Mouse (Mus musculus) heart, adult 2 months (tissue): ENCODE data around the gene Cpsf6. TPM values are rescaled to one million over a fixed set of nuclear protein-coding genes. Genes with fewer than 3 reads are reported as not detected.

ENCODE experiments used
- DNase-seq, 2 experiments: peaks; one replicate each; pipeline ENCODE4 v3.0.0; 2021
- H3K27ac ChIP-seq: fragments of 200-600 bp; 2 replicates; pipeline ENCODE4 v1.8.1; 2022
- H3K27me3 ChIP-seq: fragments of 200-500 bp; 2 replicates; pipeline ENCODE4 v1.6.1; 2012; ENCODE audit warnings: mild to moderate bottlenecking, low read length, inconsistent platforms, mixed read lengths; ENCODE audit not compliant: control insufficient read depth, insufficient read depth
- H3K36me3 ChIP-seq: fragments of 200-500 bp; 2 replicates; pipeline ENCODE4 v1.6.1; 2012; ENCODE audit warnings: low read length, inconsistent platforms; ENCODE audit not compliant: control insufficient read depth, insufficient read depth
- H3K4me1 ChIP-seq: fragments of 200-500 bp; 2 replicates; pipeline ENCODE4 v1.6.1; 2011; ENCODE audit warnings: low read length; ENCODE audit not compliant: control insufficient read depth, insufficient read depth
- H3K4me3 ChIP-seq: fragments of 200-600 bp; 2 replicates; pipeline ENCODE4 v1.8.1; 2022
- H3K79me2 ChIP-seq: fragments of 200-500 bp; replicated peaks from 2 replicates; pipeline ENCODE4 v1.6.1; 2012; ENCODE audit warnings: mild to moderate bottlenecking, inconsistent platforms, low read length, moderate library complexity, mixed read lengths; ENCODE audit not compliant: control insufficient read depth, insufficient read depth
- H3K9ac ChIP-seq: fragments of 200-500 bp; 2 replicates; pipeline ENCODE4 v1.6.1; 2012; ENCODE audit warnings: low read depth, mild to moderate bottlenecking, control low read depth, inconsistent platforms, low read length, mixed read lengths
- CTCF ChIP-seq: fragments of 200-600 bp; IDR thresholded peaks from 2 replicates; pipeline ENCODE4 v1.8.1; 2022; ENCODE audit warnings: antibody characterized with exemption, mild to moderate bottlenecking, moderate library complexity
- EP300 ChIP-seq: fragments of 200-500 bp; IDR thresholded peaks from 2 replicates; pipeline ENCODE4 v1.6.1; 2011; ENCODE audit warnings: low read depth, low read length, control low read depth; ENCODE audit not compliant: insufficient read depth
- POLR2A ChIP-seq: fragments of 200-500 bp; IDR thresholded peaks from 2 replicates; pipeline ENCODE4 v1.6.1; 2011; ENCODE audit warnings: mild to moderate bottlenecking, low read depth, low read length, control low read depth; ENCODE audit not compliant: insufficient read depth
- WGBS: fragments of 180-500 bp; shearing (Covaris S2); methylation state at CpG from one replicate; pipeline ENCODE4 v1.1.7; 2018; 5-methylcytosine and 5-hydroxymethylcytosine counted together
- intact Hi-C: fragments of 180-260 bp; cut with DNase I; formaldehyde crosslinking; loops from one replicate; pipeline ENCODE4 v1.15.1; 2025
- polyA plus RNA-seq: library from polyadenylated mRNA; depleted of rRNA; stranded (reverse); fragments of >200 nt; gene quantifications from 2 replicates; pipeline ENCODE4 v1.2.3, GENCODE M21; 2012
- total RNA-seq, 2 experiments: library from RNA; stranded (reverse); gene quantifications; 2 replicates each; pipeline ENCODE4 v1.2.3; 2021

The Cpsf6 gene
- total and polyA plus RNA-seq, 3 experiments, result 20.3 to 35.5 (median 30.9) TPM

DNA sequence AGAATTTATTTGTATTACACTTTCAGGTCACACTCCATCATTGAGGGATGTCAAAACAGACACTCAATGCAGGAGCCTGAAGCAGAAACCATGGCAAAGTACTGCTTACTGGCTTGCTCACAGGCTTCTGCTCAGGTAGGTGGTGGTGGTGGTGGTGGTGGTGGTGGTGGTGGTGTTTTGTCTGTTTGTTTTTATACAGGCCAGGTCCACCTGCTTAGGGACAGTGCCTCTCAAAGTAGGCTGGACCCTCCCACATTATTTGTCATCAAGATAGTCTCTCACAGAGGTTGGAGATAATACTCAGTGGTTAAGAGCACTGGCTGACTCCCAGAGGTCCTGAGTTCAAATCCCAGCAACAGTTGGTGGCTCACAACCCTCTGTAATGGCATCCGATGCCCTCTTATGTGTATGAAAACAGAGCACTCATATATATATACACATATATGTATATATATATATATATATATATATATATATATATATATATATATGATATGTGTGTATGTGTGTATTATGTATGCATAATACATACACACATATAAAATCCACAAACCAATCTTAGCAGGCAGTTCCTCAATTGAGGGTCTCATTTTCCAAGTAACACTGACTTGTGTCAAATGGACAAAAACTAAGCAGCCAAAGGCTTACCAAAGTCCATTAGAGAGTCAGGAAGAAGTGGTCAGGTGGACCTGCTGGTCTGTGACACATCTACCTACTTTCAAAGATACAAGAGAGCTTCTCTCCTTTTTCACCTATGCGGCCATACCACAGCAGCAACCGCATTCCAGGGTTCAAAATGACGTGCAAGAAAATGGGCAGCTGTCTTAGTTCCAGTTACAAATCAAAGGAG, 1.1 kb upstream of the Cpsf6 start:
- no peaks in the 10 kb centered on the region for H3K36me3 ChIP-seq
- no peak overlapping the region for H3K4me3 ChIP-seq
- intact Hi-C loops, result no loop called here
- no peaks in the 10 kb centered on the region for H3K27me3 ChIP-seq
- H3K4me1 ChIP-seq, result no peaks in the 10 kb centered on the region
- TF ChIP-seq POLR2A, result no peak
- no peak for TF ChIP-seq CTCF
- TF ChIP-seq EP300, result no peak
- no peak for DNase-seq
- no peak overlapping the region for H3K27ac ChIP-seq
- WGBS, result 97% methylated on average over 4 of the region's 4 CpGs
- no peak overlapping the region for H3K9ac ChIP-seq
- H3K79me2 ChIP-seq, result no peaks in the 10 kb centered on the region

DNA sequence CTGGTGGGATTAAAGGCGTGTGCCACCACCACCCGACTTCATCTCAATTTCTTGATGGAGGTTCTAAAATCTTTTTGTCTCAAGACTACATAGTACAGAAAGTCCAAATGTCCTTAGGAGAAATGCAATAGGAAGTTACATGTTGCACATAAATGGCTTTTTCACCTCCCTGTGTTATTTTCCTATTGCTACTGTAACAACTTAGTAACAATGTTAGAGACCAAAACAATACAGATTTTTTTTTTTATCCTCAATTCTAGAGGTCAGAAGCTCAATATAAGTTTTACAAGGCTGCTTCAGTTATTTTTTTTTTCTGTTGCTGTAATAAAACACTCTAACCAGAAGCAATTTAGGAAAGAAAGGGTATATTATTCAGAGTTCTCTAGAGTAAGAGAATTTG, 374 bp downstream of the Cpsf6 start:
- Histone ChIP-seq H3K27ac (no peak overlapping the region), H3K9ac (no peak overlapping the region), H3K4me1 (no peaks in the 10 kb centered on the region; the same call in 1 of the 2 replicates), H3K36me3 (peaks cover 2% of the 10 kb centered on the region; the same call in 1 of the 2 replicates), H3K27me3 (no peaks in the 10 kb centered on the region), H3K4me3 (no peak overlapping the region), H3K79me2 (no peaks in the 10 kb centered on the region; the same call in 1 of the 2 replicates)
- 95% methylated on average over 2 of the region's 2 CpGs for WGBS
- intact Hi-C loops, result loop anchor here (5.0 to 10.0 kb wide), 2 partner anchors 295 to 663 kb away; no protein-coding TSS in a partner anchor
- TF ChIP-seq CTCF (no peak), POLR2A (no peak), EP300 (no peak)
- DNase-seq, result no peak

DNA sequence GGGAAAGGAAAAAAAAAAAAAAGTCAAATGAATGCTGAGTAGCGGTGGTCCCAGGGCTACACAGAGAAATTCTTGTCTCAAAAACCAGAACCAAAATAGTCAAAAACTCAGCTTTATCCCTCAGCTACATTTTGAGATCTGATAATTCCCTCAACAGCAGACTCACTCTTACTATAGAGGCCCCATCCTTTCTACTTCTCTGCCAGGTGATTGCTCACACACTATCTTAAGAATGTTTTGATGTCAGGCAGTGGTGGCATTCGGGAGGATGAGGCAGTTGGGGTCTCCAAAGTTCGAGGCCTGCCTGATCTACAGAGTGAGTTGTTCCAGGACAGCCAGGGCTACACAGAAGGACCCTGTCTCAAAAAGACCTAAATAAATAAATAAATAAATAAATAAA, 1.2 kb downstream of the Cpsf6 start:
- Histone ChIP-seq H3K4me1 (peaks cover 2% of the 10 kb centered on the region; the same call in 1 of the 2 replicates), H3K36me3 (peaks cover 2% of the 10 kb centered on the region; the same call in 1 of the 2 replicates), H3K27me3 (no peaks in the 10 kb centered on the region), H3K9ac (no peak overlapping the region), H3K27ac (no peak overlapping the region), H3K4me3 (no peak overlapping the region), H3K79me2 (no peaks in the 10 kb centered on the region; the same call in 1 of the 2 replicates)
- intact Hi-C loops, result loop anchor here (5.0 to 10.0 kb wide), 2 partner anchors 296 to 664 kb away; no protein-coding TSS in a partner anchor
- no peak for TF ChIP-seq CTCF
- no peak for TF ChIP-seq POLR2A
- TF ChIP-seq EP300, result no peak
- 96% methylated on average over 3 of the region's 3 CpGs for WGBS
- DNase-seq, result no peak

DNA sequence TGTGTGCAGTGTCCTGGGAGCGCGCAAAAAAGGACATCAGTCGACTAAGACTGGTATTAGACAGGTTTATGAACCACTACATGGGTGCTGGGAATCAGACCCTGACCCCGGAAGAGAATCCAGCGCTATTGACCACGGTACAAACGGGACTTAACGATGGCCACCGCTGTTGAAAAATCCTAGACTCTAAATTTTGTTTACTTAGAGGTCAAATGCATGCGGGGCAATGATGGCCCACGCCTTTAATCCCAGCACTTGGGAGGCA, 1.6 kb downstream of the Cpsf6 start:
- 97% methylated on average over 11 of the region's 11 CpGs for WGBS
- no peak overlapping the region for H3K9ac ChIP-seq
- H3K79me2 ChIP-seq, result no peaks in the 10 kb centered on the region; the same call in 1 of the 2 replicates
- H3K36me3 ChIP-seq, result peaks cover 2% of the 10 kb centered on the region; the same call in 1 of the 2 replicates
- intact Hi-C loops, result loop anchor here (5.0 to 10.0 kb wide), 2 partner anchors 297 to 664 kb away; no protein-coding TSS in a partner anchor
- TF ChIP-seq EP300 (no peak), POLR2A (no peak), CTCF (no peak)
- no peaks in the 10 kb centered on the region for H3K27me3 ChIP-seq
- DNase-seq, result no peak
- H3K27ac ChIP-seq, result no peak overlapping the region
- peaks cover 2% of the 10 kb centered on the region; the same call in 1 of the 2 replicates for H3K4me1 ChIP-seq
- H3K4me3 ChIP-seq, result no peak overlapping the region

DNA sequence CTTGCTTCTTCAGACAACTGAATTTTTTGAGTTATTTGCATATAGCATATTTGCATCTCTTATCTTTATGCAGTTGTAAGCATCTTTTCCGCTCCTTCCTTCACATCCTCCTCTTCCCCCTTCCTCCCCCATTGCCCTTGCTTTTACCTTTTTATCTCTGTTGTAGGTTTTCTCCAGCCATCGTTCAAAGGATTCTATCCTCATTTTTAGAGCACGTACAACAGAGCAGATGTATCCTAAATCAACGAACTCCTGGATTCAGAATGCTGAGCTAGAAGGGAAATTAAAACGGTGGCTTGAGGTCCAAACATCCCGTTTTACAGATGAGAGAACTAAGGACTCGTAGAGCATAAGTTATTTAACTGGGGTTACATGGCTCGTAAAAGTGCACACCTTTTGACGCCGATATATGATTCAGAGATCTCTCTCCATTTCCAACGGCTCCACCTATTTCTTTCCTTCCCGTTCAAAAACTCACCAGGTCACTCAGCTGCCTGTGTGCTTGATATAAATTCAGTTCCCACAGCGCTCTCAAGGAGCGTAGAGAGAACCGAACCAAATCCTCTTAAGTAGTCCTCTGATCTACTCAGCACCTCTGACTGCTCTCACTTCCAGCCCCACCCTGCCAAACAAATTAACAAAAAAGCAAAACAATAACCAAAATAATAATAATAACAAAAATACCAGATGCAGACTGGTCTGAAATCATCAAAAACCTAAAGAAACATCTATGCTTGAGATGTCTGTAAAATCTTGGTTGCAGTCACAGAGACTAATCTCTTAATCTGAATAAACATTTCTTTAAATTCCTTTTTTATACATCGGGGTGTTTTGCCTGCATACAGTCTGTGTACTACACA, 2.2 kb downstream of the Cpsf6 start:
- H3K27ac ChIP-seq, result peak overlapping the region; percentile 90; the same call in 1 of the 2 replicates
- intact Hi-C loops, result loop anchor here (2.0 to 10.0 kb wide), 3 partner anchors 17 to 665 kb away; no protein-coding TSS in a partner anchor
- H3K36me3 ChIP-seq, result peaks cover 2% of the 10 kb centered on the region; the same call in 1 of the 2 replicates
- no peaks in the 10 kb centered on the region; the same call in 1 of the 2 replicates for H3K79me2 ChIP-seq
- H3K9ac ChIP-seq, result no peak overlapping the region
- TF ChIP-seq POLR2A, result no peak
- no peak for TF ChIP-seq EP300
- no peak for TF ChIP-seq CTCF
- H3K4me3 ChIP-seq, result peak overlapping the region; percentile 95
- H3K27me3 ChIP-seq, result no peaks in the 10 kb centered on the region
- DNase-seq, result no peak
- peaks cover 2% of the 10 kb centered on the region; the same call in 1 of the 2 replicates for H3K4me1 ChIP-seq
- WGBS, result 34% methylated on average over 16 of the region's 16 CpGs
